Mouse (Mus musculus) fibroblast of lung, adult 2 months (primary cell): ENCODE results near the gene Ccn6.

ENCODE experiments used
- DNase-seq: peaks from one replicate; pipeline ENCODE4 v3.0.0-alpha.2; 2011; ENCODE audit warnings: low read depth

Gene Ccn6

DNA sequence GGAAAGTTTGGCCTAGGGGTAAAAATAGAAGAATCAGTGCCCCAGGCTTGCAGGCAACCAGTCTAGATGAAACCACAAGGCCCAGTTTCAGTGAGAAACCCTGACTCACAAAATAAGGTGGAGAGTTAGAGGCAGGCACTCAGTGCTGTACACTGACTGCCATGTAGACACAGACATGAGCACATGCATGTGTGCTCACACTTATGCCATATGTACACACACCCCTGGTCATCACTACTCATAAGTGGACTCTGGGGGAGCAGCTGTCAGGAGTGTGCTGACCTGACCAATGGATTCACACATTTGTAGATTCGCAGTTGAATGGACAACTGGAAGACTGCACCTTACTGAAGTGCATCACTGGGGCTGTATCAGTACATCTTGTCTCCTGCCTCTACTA lies 2.2 kb downstream of the Ccn6 start:
- no peak for DNase-seq

DNA sequence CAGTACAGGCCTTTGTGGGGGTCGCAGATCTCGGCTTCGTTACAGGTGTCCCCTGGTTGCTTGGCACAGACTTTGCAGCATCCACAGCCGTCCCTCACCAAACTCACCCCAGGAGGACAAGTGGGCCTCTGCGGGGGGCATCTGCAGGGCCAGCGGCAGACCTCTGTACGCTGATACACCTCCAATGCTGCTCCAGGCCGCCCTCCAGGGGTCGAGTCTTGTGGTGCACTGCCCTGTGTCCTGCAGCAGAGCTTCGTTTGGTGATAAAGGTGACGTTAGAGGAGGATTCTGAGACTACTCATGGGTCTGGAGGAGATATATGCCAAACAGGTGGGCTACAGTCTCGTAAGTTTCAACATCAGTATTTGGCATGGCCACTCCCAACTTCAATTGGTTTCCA lies 5.3 kb downstream of the Ccn6 start:
- DNase-seq: no peak

DNA sequence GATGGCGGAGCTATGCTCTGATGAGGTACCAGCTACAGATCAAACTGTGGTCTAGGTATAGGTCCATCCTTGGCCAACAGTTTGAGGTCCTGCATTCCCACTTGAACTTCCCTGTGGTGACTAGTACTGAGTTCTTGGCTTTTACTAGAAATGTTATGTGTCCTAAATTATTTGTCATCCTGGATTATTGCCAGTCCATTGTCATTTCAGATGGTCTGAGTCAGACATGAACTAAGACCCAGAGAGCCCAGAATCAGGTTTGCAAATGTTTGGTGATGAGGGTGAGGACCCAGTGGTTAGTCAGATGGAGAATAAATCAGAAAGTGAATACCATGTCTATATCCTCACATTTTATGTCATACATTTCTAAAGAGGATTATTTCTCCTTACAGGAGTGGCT lies 6.3 kb downstream of the Ccn6 start:
- DNase-seq: no peak

DNA sequence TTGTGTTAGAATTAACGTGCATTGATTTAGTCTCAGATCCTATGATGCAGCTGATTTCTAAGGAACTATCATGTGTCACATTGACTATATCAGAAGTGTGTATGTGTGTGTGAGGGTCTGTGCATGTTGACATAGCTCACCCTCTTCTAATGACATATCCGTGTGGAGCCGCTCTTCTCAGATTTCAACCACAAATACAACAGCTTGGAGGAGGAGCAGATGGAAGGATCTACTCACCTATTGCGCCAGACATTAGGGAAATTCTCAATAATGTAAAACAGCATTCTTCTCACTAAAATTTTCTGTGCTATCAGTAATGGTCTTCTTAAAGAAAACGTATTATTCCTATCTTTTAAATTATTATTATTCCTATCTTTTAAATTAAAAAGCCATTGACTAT lies 6.9 kb downstream of the Ccn6 start:
- DNase-seq: no peak

DNA sequence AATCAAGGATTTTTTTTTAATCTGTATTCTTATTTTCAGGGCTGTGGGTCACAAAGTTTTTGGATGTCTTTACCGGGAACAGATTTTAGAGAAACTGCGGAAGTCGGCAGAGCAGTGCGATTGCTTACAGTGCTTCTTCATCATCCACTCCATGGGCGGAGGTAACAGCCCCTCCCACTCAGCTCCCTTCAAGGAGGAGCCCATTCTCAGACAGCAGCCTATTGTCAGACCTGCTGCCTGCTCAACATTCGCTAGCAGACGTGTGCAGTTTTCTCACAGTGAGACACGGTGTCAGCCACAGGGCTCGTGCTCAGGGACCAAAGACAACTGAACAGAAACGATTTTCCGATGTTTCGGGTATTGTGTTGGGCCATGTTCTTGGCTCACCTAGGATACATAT lies 21.4 kb downstream of the Ccn6 start:
- no peak for DNase-seq

DNA sequence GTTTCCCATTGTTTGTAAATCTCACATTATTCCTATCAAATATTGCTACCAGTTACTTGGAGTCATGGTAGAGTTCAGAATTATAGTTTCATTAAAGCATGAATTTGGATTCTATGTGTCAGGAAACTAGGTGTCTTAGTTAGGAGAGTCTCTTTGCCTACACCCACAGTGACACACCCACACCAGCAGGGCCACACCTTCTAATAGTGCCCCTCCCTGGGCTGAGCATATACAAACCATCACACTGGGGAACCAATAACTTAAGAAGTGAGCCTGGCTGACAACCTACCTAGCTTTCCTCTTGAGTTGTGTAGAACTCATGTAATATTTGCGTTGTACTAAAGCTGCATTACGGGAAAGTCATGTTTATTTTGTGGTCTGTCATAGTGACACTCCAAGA lies 22.2 kb downstream of the Ccn6 start:
- no peak for DNase-seq

DNA sequence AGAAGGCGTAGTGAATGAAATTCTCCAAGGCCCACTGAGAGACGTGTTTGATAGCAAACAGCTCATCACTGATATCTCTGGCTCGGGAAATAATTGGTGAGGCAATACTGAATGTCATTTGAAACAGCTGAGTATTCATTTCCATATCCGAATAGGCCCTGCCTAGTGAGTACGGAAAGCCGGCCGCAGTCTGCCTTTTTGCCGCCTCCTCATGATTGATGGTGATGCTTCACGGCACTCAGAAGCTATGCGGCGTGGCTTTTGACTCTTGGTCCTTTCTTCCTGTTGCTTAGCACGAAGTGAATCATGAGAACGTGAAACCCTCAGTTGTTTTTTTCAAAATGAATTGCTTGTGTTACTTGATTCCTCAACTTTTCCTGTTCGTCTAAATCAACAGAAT lies 22.8 kb downstream of the Ccn6 start:
- no peak for DNase-seq

DNA sequence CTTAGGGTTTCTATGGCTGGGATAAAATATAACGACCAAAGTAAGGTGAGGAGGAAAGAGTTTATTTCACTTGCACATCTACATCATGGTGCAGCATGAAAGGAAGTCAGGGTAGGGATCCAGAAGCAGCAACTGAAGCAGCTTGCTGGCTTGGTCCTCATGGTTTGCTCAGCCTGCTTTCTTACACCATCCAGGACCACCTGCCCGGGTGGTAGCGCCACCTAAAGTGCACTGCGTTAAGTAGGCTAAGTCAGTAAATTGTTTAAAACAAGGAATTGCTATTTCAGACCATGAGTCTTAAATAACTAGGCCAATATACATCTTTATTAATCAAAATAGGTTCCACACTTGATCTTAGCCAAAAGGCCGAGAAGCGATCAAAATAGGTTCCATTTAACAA lies 24.8 kb downstream of the Ccn6 start:
- no peak for DNase-seq

DNA sequence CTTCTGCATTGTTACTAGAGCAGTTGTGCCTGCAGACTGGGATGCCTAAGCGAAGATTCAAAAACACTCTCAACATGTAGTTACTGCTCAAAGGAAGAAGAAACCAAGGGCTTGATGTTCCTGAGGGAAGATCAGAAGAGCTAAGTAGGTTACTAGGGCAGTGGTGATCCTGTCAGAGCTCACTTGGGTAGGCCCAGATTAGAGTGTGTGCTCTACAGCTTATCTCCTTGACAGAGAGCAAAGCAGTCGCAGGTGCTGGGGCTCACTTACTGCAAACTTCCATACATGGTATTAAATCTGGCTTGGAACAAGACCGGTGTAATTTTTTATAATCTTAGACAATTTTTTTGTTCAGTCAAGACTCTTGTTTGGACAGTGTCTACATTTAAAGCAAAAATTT lies 25.8 kb downstream of the Ccn6 start:
- DNase-seq: no peak

DNA sequence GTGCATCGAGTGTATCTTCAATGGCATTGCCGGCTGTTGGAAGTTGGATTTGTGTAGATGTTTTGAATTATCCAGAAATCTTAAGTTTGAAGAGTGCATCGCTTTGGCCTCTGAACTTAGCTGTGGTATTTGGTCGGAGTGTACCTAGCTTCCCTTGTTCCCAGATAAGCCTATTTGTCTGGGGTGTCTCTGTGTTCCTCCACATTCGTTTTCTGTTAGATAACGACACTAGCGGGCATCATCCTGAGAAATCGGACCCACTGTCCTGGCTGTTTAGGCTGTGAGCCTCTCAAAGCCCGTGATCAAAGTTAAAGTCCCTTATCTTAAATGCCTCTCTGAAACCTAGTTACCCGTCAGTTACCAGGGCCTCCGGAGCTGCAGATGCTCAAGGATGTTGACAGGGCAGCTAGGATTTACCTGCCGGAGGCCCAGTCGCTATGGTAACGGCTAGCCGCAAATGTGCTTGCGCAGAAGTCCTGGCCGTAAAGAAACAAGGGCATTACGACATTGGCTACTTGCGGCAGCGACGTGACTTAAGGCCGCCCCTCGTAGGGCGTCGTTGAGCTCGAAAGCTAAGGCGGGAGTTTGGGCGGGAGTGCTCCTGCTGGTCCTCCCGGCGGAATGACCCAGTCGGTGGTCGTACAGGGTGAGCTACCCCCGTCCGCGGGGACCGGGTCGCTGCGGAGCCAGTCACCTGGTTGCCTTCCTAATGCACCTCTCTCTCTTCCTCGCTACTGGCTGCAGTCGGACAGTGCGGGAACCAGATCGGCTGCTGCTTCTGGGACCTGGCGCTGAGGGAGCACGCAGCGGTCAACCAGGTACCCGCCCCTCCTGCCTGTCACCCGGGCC lies 29.9 kb downstream of the Ccn6 start, which contains the start of the genes Fam229b and Tube1:
Gene Fam229b (minus strand): TSS at position 453 of the 849 bp plus-strand sequence.
Gene Tube1 (plus strand): TSS at position 515 of the 849 bp plus-strand sequence.
- peak; percentile 93 for DNase-seq

DNA sequence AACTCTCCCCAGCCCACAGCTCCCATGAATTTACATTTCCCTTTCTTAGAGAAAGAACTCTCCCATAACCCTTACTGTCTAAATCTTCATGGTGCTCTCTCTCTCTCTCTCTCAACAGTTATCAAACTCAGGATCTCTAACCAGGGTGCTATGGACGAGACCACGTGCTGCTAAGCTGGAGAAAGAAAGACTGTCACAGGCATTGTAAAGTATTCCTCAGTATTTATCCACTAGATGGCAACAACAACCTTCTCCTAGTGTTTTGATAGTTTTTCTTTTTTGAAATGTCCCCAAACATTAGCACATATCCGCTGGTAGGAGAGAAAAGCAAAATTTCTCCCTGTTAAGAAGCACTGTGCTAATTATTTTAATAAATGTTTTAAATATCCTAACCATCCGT lies 42.2 kb downstream of the Ccn6 start:
- no peak for DNase-seq

DNA sequence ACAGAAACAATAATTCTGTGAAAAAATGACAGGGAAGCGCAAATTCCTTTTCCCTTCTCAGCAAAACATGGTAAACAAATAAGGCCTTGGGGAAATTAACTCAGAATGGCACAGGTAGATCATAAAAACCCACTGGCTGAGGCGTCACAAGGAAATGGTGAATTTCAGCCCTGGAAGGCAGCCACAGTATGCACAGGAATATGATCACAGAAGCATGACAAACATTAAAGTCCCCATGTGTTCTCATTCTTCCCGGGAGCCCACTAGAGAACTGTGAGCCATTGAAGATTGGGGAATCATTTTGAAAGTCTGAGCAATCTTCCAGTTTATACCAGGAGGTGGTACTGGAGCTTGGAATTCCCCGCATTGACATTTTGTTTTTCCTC lies 54.1 kb downstream of the Ccn6 start:
- DNase-seq: no peak

DNA sequence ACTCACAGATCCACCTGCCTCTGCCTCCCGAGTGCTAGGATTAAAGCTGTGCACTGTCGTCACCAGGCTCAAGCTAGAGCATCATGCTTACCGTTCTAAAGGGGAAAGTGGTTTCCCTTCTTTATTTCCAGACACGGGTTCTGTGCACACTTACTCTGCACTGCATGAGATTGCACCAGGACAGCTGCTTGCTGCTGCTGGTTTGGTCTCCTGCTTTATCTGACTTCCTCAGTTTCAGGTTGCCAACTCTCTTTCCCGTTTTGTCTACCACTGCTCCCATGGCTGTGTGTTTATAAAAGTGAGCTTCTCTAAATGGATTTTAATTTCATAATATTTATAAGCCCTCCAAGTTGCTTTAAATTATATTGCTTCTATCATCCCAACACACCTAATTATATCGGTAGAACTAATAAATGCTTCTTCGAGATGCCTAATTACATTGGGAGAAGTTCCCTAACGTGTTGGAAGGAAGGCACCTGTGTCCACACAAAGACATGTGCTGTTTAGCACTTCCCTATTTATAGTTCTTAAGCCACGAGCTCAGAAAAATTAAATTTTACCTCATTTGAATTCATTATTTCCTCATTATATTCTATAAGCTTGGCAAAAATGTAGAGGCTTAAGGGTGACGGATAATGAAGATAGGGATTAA lies 54.6 kb downstream of the Ccn6 start:
- no peak for DNase-seq

DNA sequence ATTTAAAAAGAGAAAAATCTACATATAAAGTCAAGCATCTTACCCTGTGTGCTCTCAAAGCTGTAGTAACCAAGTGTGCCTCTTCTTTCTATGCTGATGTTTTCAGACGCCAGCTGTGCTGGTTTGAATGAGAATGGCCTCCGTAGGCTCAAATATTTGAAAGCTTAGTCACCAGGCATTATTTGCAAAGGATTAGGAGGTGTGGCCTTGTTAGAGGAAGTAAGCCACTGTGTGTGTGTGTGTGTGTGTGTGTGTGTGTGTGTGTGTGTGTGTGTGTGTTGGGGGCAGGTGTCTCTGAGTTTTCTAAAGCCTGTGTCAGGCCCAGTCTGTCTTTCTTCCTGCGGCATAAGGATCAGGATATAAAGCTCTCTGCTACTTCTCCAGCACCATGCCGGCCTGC lies 56.7 kb downstream of the Ccn6 start:
- no peak for DNase-seq

DNA sequence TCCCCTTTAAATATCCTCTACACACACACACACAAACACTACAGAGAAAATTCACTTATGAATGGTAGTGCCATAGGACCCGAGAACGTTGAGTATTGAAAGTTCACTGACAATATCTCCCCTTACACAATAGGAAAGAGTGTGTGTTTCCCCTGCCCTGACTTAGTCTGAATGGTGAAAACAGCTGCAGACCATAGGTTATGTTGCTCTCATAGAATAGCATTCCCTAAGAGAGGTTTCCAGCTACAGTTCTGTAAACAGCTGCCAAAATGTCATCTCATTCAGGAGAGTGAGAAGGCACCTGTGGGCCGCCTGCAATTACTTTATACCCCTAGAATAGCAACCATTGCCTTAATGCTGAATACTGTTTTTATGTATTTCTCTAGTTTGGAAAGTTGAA lies 57.2 kb downstream of the Ccn6 start:
- no peak for DNase-seq

DNA sequence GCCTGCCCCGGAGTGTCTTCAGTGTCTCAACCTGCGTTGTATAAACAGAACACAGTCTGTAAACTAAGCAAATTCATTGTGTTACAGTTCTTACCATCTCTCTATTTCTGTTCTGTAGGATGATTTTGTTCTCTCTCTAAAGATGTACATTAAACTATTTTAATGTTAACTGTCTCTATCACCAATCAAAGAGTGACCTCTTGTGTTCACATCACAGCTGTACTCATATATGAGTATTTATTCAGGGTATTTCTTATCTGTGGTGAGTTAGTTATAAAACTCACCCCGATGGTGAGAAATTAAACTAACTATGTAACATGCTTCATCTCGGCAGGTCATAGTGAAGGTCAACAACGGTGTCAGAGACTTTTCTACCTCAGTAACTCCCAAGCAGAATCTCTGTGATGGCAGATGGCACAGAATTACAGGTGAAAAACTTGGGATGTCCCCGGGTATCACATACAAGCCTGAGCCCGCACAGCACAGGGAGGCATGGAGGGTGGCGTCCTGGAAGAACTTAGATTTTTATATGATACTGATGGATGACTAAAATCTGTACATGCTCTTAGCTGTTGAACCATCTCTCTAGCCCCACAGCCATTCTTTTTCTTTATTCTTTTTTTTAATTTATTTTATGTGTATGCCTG lies 58.7 kb downstream of the Ccn6 start:
- no peak for DNase-seq
